ENCODE assay signal across 35 mouse cellular contexts in genomic region chr7:78326185-78326584, GRCm38 (mm10).
"Had no signal": no experiment of that assay in that cellular context is flagged by ENCODE, and none has a peak within 500 bp of the region (broad histone marks: within the 10 kb centered on the region; RNA-seq: fewer than 3 reads in every experiment).

No protein-coding gene starts in this region.

- H3K36me3 ChIP-seq: heart, embryonic 10.5 days; heart, embryonic 12.5 days; heart, embryonic 13.5 days; heart, embryonic 15.5 days; hindbrain, embryonic 10.5 days; hindbrain, embryonic 12.5 days; hindbrain, embryonic 13.5 days; hindbrain, embryonic 15.5 days; intestine, embryonic 15.5 days; kidney, embryonic 15.5 days had no signal

- H3K9me3 ChIP-seq: heart, embryonic 10.5 days; heart, embryonic 12.5 days; heart, embryonic 13.5 days; heart, embryonic 15.5 days; hindbrain, embryonic 10.5 days; hindbrain, embryonic 12.5 days; hindbrain, embryonic 13.5 days; hindbrain, embryonic 15.5 days; intestine, embryonic 15.5 days; kidney, embryonic 15.5 days had no signal

- H3K4me2 ChIP-seq: heart, embryonic 11.5 days; heart, embryonic 12.5 days; heart, embryonic 13.5 days; heart, embryonic 15.5 days; hindbrain, embryonic 12.5 days; hindbrain, embryonic 13.5 days; hindbrain, embryonic 14.5 days; hindbrain, embryonic 15.5 days; intestine, embryonic 15.5 days; kidney, embryonic 15.5 days had no signal

- H3K27ac ChIP-seq: heart, embryonic 10.5 days; heart, embryonic 13.5 days; heart, embryonic 15.5 days; hindbrain, embryonic 10.5 days; hindbrain, embryonic 12.5 days; hindbrain, embryonic 13.5 days; hindbrain, embryonic 14.5 days; hindbrain, embryonic 15.5 days; hindbrain, postnatal 0 days; intestine, embryonic 15.5 days; kidney, embryonic 15.5 days; kidney, postnatal 0 days; layer of hippocampus, adult 2 months had no signal

- H3K27me3 ChIP-seq: heart, embryonic 12.5 days; heart, embryonic 13.5 days; heart, embryonic 15.5 days; hindbrain, embryonic 12.5 days; hindbrain, embryonic 13.5 days; hindbrain, embryonic 15.5 days; intestine, embryonic 15.5 days; kidney, embryonic 15.5 days had no signal

- ATAC-seq: hindbrain, embryonic 16.5 days; hindbrain, postnatal 0 days; inflammation-experienced regulatory T-cells, adult 6 months; intestine, embryonic 15.5 days; intestine, embryonic 16.5 days; intestine, postnatal 0 days had no signal

- H3K4me1 ChIP-seq: heart, embryonic 10.5 days; heart, embryonic 12.5 days; heart, embryonic 13.5 days; heart, embryonic 15.5 days; hindbrain, embryonic 10.5 days; hindbrain, embryonic 12.5 days; hindbrain, embryonic 13.5 days; hindbrain, embryonic 15.5 days; intestine, embryonic 15.5 days; kidney, embryonic 15.5 days had no signal

- H3K9ac ChIP-seq: heart, embryonic 12.5 days; heart, embryonic 13.5 days; heart, embryonic 15.5 days; hindbrain, embryonic 12.5 days; hindbrain, embryonic 13.5 days; hindbrain, embryonic 14.5 days; hindbrain, embryonic 15.5 days; intestine, embryonic 15.5 days; kidney, embryonic 15.5 days had no signal

- DNase-seq: heart, postnatal 10 days; heart, postnatal 14 days; heart, postnatal 36 days; heart, postnatal 4 days; kidney, adult 11 months; kidney, adult 18-20 months; kidney, adult 2 months; kidney, adult 8-10 months; kidney, adult 9 months; kidney, postnatal 10 days; kidney, postnatal 14 days; kidney, postnatal 25 days; kidney, postnatal 36 days; kidney, postnatal 4 days; layer of hippocampus, adult 9-11 months; layer of hippocampus, postnatal 36 days had no signal

- H3K4me3 ChIP-seq: heart, embryonic 10.5 days; heart, embryonic 12.5 days; heart, embryonic 13.5 days; heart, embryonic 15.5 days; hindbrain, embryonic 10.5 days; hindbrain, embryonic 12.5 days; hindbrain, embryonic 13.5 days; hindbrain, embryonic 15.5 days; intestine, embryonic 15.5 days; kidney, embryonic 15.5 days; layer of hippocampus, adult 2 months had no signal
